Comparison of ENCODE assay signal across 8 mouse cellular contexts in the genomic region with DNA sequence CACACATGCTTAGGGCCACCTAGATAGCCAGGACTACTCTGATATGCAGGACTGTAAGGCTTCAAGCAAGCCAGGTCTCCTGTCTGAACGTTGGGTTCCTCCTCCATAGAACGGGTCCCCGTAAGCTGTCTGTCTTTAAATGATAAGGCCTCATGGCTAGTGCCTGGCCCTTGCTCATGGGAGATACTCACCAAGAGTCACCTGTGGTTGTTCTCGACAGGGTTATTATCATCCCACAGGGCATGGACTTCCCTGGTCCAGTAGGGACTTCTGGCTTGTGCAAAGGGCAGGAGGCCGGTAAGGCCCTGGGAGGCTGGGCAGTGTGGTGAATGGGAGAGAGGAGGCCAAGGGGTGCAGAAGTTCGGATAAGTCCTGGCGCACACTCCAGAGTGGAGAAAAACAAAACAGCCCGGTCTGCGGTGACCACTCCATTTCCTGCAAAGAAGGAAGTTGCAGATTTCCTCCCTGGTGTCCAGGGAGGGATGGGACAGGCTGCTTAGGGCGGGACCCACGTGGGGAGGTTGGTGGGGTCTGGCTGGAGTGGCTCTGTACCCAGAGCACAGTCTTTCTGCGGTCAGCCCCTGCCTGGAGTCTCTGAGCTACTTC. TPM values are rescaled to one million over a fixed set of nuclear protein-coding genes. Genes with fewer than 3 reads are reported as not detected.
DNase-seq lines count a peak whose midpoint lies in the region; ATAC-seq lines count a peak whose summit lies in the region.

No protein-coding gene starts in this region.

- H3K27ac ChIP-seq in embryonic facial prominence, embryonic 10.5 days (replicated peaks): peak overlapping the region; percentile 52
- peak overlapping the region; percentile 75 for H3K27ac ChIP-seq in intestine, embryonic 16.5 days (ENCODE audit: low read length)
- H3K27ac ChIP-seq in lung, embryonic 16.5 days (ENCODE audit: low read length): peak overlapping the region; percentile 71

- H3K36me3 ChIP-seq in embryonic facial prominence, embryonic 10.5 days (replicated peaks): 0 out of 2 replicates have a peak, but pooled peaks cover 3% of the 10 kb centered on the region
- H3K36me3 ChIP-seq in intestine, embryonic 16.5 days (ENCODE audit: control insufficient read depth, insufficient read depth, low read length): no peaks in the 10 kb centered on the region
- H3K36me3 ChIP-seq in lung, embryonic 16.5 days (ENCODE audit: control insufficient read depth, insufficient read depth, low read length): no peaks in the 10 kb centered on the region

- peaks cover 96% of the 10 kb centered on the region for H3K4me1 ChIP-seq in embryonic facial prominence, embryonic 10.5 days
- H3K4me1 ChIP-seq in intestine, embryonic 16.5 days (ENCODE audit: control insufficient read depth, insufficient read depth, low read length): peaks cover 70% of the 10 kb centered on the region
- H3K4me1 ChIP-seq in lung, embryonic 16.5 days (replicated peaks; ENCODE audit: control insufficient read depth, insufficient read depth, low read length): peaks cover 40% of the 10 kb centered on the region

- 78% methylated on average over 12 of the region's 12 CpGs for WGBS in embryonic facial prominence, embryonic 10.5 days
- WGBS in intestine, embryonic 16.5 days: 58% methylated on average over 12 of the region's 12 CpGs
- 57% methylated on average over 12 of the region's 12 CpGs for WGBS in lung, embryonic 16.5 days

- H3K27me3 ChIP-seq in embryonic facial prominence, embryonic 10.5 days (replicated peaks; ENCODE audit: low read depth, poor library complexity, severe bottlenecking): no peaks in the 10 kb centered on the region
- H3K27me3 ChIP-seq in intestine, embryonic 16.5 days (replicated peaks; ENCODE audit: control insufficient read depth, insufficient read depth, low read length): no peaks in the 10 kb centered on the region
- no peaks in the 10 kb centered on the region for H3K27me3 ChIP-seq in lung, embryonic 16.5 days (ENCODE audit: control insufficient read depth, insufficient read depth, low read depth, low read length)

- no peak overlapping the region for H3K4me3 ChIP-seq in embryonic facial prominence, embryonic 10.5 days
- no peak overlapping the region for H3K4me3 ChIP-seq in intestine, embryonic 16.5 days (ENCODE audit: low read length)
- no peak overlapping the region for H3K4me3 ChIP-seq in lung, embryonic 16.5 days (ENCODE audit: low read length)

- H3K9ac ChIP-seq in intestine, embryonic 16.5 days (ENCODE audit: low read depth, low read length): peak overlapping the region; percentile 30; the same call in 1 of the 2 replicates
- H3K9ac ChIP-seq in lung, embryonic 16.5 days (ENCODE audit: low read length): no peak overlapping the region; the same call in 1 of the 2 replicates

- no peaks in the 10 kb centered on the region for H3K9me3 ChIP-seq in embryonic facial prominence, embryonic 10.5 days
- no peaks in the 10 kb centered on the region for H3K9me3 ChIP-seq in intestine, embryonic 16.5 days (ENCODE audit: control insufficient read depth, low read length)
- no peaks in the 10 kb centered on the region for H3K9me3 ChIP-seq in lung, embryonic 16.5 days (ENCODE audit: control insufficient read depth, low read length)

- DNase-seq in adrenal gland, postnatal 14 days: peak; percentile 63
- DNase-seq in embryonic facial prominence, embryonic 10.5 days (ENCODE audit: low spot score): no peak
- no peak for DNase-seq in cerebellum, adult 9-10 months
- no peak for DNase-seq in layer of hippocampus, adult 11-12 months (ENCODE audit: low spot score)
- no peak for DNase-seq in urinary bladder, postnatal 25 days (ENCODE audit: low spot score)

- peak; percentile 55 for ATAC-seq in intestine, embryonic 16.5 days
- peak; percentile 67 for ATAC-seq in lung, embryonic 16.5 days (ENCODE audit: low read depth)
- no peak for ATAC-seq in inflammation-experienced regulatory T-cells, adult 6 months

- no peak overlapping the region for H3K4me2 ChIP-seq in intestine, embryonic 16.5 days (ENCODE audit: low read depth, low read length)
- H3K4me2 ChIP-seq in lung, embryonic 16.5 days (ENCODE audit: low read depth, low read length): no peak overlapping the region

RNA-seq across cellular contexts. Expression of a gene that starts 41.2 kb away (rescaled TPM):
- total RNA-seq in adrenal gland, postnatal 14 days (2021): 94.6 and 96.2 TPM in 2 replicates
- 9.2 and 9.8 TPM in 2 replicates for polyA plus RNA-seq in embryonic facial prominence, embryonic 10.5 days (2016; fragmentation: Nextera tagmentation; extraction: Ambion mirVana)
- polyA plus RNA-seq in intestine, embryonic 16.5 days (2015; fragmentation: Nextera tagmentation; extraction: Ambion mirVana): 16.7 and 16.8 TPM in 2 replicates
- polyA plus RNA-seq in lung, embryonic 16.5 days (2015; fragmentation: Nextera tagmentation; extraction: Ambion mirVana): 11.3 and 13.0 TPM in 2 replicates
- 10 to 100 TPM; 23.9 to 28.7 (median 25.5) TPM for polyA plus RNA-seq in inflammation-experienced regulatory T-cells, adult 6 months (2017; shearing (Covaris generic))
